Mouse (Mus musculus): ENCODE measurements around the gene Suv39h2.

DNA sequence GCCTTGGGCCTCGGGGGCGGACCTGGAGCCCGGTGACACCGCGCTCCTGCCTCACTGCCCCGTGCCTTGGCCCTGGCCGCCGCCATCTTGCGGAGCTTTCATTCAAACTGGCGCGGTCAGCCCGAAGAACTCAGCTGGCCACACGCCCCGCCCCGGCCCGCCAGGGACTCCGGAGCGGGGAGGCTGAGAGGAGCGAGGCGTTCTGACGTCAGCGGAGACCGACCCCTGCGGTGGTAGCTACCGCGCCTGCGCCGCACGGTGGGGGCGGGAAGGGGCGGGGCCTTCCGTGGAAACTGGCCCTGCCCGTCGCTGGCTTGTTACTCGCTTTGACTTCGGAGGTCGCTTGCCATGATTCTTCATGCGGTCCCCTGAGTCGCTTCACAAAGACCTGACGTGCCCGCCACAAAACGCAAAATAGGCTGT, at the start of gene Suv39h2:
- TF ChIP-seq POLR2A (IDR thresholded peaks at IDR 0.05; ENCODE audit: low read depth, low read length) (peak; percentile 50; the same call in 1 of the 2 replicates), CTCF (IDR thresholded peaks at IDR 0.05; ENCODE audit: extremely low read depth, insufficient read length, insufficient replicate concordance, low read depth, low read length) (no peak)

Measured in small intestine, adult 2 months (tissue).